Mouse (Mus musculus): ENCODE measurements around the gene Cnksr3.

The Cnksr3 gene

GRCm38 (mm10) chr10:7145614-7146013 lies 66.4 kb downstream of the Cnksr3 start:
- DNase-seq (ENCODE audit: low spot score) = no peak

DNA sequence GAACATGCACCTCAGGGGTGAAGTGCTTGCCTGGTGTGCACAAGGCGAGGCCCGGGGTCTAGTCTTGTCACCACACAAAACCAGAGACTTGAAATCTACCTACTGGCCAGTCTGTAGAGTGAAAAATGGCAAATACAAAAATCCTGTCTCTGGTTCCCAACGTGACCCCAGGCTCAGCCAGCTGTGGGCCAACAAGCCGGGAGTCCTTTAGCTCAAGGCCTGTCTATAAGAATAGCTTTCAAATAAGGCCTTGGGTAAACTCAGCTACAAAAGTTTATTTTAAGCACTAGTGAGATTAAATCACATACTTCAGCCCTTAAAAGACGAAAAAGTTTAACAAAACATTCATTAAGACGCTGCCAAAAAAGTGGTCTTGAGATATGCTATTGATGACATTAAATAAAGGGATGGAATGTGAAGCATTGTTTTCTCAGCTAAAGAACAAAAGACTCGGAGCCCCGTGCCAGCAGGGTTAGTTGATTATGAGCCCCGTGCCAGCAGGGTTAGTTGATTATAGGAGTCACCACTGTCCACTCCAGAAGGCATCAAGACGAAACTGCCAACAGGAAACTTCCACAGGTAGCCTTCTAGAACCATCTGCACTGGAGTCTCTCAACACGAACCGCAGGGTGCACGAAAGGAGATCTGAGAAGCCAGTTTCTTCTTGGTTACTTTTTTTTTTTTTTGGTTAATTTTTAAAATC lies 67.8 kb downstream of the Cnksr3 start:
- no peak for DNase-seq (ENCODE audit: low spot score)

- DNase-seq (ENCODE audit: low spot score) = no peak
Measured at GRCm38 (mm10) chr10:7142287-7142686, 69.8 kb downstream of the Cnksr3 start.

DNA sequence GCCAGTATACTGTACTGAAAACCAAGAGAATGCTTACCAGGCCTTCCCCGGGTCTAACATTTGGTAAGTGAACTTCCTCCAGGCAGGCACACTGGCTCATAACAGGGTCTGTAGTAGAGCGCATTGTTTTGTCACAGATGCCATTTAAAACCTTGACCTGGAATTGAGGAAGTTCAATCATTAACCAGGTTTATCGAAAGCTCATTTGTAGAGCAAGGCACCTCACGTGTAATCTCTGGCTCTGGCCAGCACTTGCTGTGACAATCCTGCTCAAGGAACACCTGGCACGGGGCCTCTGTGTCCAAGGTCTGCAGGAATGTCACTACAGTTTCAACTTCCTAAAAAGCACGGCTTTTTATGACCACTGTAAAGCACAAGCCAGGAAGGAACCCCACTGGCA lies 71.8 kb downstream of the Cnksr3 start:
- DNase-seq (ENCODE audit: low spot score) = peak; percentile 62

GRCm38 (mm10) chr10:7138049-7138448 lies 74.0 kb downstream of the Cnksr3 start:
- DNase-seq (ENCODE audit: low spot score) = no peak

- DNase-seq (ENCODE audit: low spot score) = no peak
Measured at GRCm38 (mm10) chr10:7135751-7136150, 76.3 kb downstream of the Cnksr3 start.

- no peak for DNase-seq (ENCODE audit: low spot score)
Measured at GRCm38 (mm10) chr10:7133005-7133404, 79.0 kb downstream of the Cnksr3 start.

DNA sequence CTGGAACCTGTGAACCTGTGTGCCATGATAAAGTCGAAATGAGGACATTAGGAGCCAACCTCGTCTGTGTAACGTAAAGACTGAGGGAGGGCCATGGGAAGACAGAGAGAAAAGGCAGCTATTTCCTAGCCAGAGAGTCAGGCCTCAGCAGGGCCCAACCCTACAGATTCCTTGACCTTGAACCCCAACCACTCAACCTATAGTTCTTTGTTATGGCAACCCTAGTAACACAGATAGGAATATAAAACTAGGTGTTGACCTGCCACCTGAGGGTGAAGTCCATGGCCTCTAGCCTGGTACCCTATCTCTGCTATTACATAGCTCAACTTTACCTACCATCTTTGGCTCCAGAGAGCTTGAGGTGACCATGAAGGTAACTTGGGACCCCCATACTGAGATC lies 80.6 kb downstream of the Cnksr3 start:
- DNase-seq (ENCODE audit: low spot score) = no peak

DNA sequence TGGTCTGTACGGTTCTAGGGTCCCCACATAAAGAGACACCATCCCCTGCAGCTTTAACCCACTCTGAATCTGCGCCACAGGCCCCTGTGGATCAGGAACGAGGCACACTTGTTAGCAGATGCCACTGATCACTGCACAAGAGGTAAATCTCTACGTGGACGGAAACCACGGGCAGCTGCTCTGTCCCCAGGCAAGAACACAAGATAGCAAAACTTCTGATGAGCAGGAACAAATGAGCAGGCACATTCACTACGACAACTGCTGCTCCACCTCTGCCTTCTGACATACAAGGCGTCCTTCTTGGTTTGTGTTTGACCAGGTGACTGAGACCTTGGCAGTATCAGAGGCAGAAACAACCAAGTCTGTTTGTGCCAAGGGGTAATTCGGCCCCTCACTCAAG lies 84.2 kb downstream of the Cnksr3 start:
- DNase-seq (ENCODE audit: low spot score) = no peak

DNA sequence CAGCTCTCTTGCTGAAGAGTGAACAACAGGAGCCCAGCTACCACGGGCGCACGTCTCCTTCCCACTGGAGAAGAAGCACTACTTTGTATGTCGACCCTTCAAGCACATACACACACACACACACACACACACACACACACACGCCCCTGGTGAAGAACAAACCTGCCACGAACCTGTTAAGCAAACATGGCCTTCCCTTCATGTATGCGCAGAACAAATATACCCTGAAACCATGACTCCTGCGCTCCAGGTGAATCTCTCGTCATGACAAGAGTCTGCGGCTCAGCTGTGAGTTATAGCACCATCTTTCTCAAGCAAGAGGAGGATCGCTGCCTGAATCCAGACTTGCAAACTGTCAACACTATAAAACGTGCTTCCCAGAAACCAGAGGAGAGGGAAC lies 85.2 kb downstream of the Cnksr3 start:
- DNase-seq (ENCODE audit: low spot score) = no peak

- no peak for DNase-seq (ENCODE audit: low spot score)
Measured at GRCm38 (mm10) chr10:7126287-7126686, 85.8 kb downstream of the Cnksr3 start.

- no peak for DNase-seq (ENCODE audit: low spot score)
Measured at GRCm38 (mm10) chr10:7124993-7125392, 87.0 kb downstream of the Cnksr3 start.

DNA sequence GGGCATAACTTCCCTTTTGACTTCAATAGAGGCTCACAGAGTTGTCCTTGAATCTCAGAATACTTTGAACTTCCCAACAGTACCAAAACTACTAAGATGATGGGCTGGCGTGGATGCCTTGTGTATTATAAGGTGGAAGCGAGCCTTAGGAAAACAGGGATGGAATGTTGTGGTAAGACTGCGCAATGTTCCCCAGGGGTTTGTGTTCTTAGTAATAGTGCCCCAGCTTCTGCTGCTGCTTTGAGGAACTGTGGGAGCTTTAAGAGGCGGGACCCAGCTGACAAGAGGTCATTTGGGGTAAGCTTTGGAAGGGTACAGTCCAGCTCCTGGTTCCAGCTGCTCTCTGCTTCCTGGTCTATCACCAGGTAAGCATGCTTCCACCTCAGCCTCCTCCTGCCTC lies 89.7 kb downstream of the Cnksr3 start:
- no peak for DNase-seq (ENCODE audit: low spot score)

DNA sequence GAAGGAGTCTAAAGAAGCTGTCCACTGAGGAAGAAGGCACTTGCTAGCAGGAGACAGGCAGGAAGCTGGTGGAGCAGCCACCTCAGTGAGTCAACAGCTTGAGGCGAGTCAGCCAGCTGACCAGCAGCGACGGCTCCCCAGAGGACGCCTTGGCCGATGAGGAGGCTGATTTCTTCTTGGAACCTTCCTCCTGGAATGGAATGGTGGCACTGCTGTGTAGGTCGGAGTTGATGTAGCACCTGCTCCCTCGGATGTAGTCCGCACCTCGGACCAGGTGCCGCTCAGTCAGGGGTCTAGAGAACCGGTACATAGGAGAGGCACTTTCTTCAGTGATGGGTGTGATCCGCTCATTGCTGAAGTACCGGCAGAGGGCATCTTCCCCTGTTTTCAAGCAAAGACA lies 91.8 kb downstream of the Cnksr3 start:
- no peak for DNase-seq (ENCODE audit: low spot score)

DNA sequence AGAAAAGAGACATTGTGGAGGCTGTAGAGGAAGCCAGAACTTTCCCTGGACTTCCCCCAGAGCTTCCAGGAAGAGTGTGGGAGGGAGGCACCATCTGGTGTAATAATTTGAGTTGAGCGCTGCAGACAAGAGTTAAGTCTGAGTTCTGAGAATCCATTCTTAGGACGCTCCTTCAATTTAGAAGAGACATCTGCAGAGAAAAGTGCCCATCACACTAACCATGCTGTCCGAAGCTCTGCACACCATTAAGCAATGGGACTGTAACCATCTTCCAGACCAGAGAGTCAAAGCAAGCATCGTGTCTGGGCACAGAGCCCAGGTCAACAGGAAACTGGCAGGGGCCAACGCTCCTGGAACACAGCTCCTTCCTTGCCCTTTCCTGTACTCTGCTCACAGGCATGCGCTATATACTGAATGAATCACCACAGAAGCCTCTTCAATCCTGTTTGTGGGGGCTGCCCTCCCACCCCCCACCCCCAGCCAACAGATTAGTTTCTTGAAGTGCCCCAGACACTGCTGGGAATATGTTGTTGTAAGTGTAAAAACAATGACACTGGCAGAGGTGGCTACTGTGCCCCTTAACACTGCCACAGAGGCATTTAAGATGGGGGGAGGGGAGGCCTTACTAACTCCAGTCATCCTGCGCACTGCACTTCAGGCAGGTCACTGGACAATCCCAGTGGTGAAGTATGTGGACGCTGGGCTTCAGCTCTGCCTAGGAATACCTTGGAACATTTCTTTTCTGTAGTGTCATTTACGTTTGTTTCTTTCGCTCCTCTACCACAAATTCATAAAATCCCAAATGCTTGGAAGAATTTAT lies 93.6 kb downstream of the Cnksr3 start:
- DNase-seq (ENCODE audit: low spot score) = no peak

GRCm38 (mm10) chr10:7117785-7118184 lies 94.3 kb downstream of the Cnksr3 start:
- DNase-seq (ENCODE audit: low spot score) = peak; percentile 40

- no peak for DNase-seq (ENCODE audit: low spot score)
Measured at GRCm38 (mm10) chr10:7114796-7115195, 97.2 kb downstream of the Cnksr3 start.

DNA sequence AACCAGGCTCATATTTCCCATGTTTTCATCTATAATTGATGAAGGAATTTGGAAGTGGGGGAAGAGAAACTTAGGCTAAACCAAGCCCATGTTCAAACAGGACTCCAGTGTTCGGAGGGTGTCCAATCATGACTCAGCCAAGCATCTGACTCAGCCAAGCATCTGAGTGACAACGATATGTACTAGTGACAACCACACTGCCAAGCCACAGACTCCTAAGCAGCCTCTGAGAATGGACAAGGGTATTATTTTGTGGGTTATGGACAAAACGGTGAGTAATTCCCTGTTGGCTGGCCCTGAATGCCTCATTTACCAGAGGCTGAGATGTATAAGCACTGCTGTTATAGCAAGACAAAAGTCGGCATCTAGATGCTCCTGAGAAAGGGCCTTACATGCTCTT lies 98.3 kb downstream of the Cnksr3 start:
- no peak for DNase-seq (ENCODE audit: low spot score)

DNA sequence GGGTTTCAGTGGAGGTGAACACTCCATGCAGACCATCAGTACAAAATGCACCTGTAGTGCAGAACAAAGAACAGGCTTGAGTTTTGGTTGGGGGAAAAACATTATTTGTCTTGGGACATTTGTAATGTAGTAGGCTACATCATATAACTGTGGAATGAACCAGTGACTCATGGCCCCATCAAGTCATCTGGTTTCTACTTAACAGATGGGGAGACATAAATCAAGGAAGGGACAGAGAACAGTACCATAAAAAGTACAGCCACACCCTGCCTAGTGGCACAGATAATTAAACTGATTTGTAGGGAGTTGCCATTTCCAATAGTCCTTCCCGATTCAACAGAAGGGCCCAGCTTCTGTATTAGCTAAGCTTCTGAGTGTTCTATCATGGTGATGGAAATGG lies 98.9 kb downstream of the Cnksr3 start:
- no peak for DNase-seq (ENCODE audit: low spot score)

DNA sequence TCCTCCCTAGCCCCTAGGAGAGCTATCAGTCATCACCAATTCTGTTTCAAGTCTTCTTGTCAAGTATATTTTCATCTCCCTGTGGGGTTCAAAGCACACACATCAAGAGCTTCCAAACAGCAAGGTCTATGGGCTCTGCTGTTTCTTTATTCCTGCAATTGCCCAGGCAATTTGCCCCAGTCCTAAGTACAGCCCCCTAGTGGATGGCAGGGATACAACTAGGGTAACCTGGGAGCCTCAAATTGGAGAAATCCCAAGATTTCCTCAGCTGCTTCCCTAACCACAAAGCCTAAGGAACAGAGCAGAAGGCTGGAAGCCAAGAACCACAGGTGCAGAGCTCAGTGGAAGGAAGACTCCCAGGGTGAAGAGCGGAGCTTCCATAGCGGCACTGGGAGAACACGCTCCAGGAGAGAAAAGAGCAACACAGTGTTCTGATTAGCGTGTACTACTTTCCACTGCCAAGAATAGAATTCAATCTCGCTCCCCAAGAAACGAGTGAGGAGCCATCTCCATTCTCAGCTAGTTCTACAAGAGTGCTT lies 100.5 kb downstream of the Cnksr3 start:
- no peak for DNase-seq (ENCODE audit: low spot score)

GRCm38 (mm10) chr10:7103872-7104271 lies 108.2 kb downstream of the Cnksr3 start:
- DNase-seq (ENCODE audit: low spot score) = no peak

GRCm38 (mm10) chr10:7077971-7078370 lies 134.1 kb downstream of the Cnksr3 start:
- DNase-seq (ENCODE audit: low spot score) = no peak

- DNase-seq (ENCODE audit: low spot score) = no peak
Measured at GRCm38 (mm10) chr10:7077389-7077808, 134.6 kb downstream of the Cnksr3 start.

Measured in yolk sac, embryonic 10.5 days (tissue).